Mouse (Mus musculus): ENCODE results near the gene Birc5.

Birc5 gene

DNA sequence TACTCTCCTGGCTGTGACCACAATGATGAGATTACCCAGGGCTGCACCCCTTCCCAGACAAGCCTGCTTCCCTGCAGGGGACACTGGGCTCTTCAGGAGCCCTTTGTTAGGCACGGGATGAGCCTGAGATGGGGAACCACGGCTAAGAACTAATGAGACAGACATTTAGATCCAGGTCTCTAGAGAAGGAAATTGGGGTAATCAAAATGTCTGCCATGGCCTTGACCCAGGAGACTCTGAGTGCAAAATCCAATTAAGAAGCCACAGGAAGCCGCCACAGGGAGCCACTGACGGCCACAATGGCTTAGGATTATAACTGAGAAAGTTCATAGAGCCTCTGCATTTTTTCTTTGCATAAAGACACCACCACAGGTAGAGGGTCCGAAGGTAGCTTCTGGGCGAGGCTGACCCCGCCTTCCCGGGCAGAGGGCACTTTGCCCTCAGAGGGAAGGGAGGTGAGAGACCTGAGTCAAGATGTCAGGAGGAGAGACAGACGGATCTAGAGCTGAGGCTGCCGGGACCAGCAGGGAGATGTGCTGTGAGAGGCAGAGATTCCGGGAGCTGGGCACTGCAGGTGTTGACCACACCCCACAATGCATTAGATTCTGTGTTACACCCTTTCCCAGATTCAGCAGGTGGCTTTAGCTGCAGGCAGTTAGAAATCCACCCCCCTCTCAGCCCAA is 14.3 kb downstream of the Birc5 start:
- no peak for TF ChIP-seq GATA4 (IDR thresholded peaks at IDR 0.05; ENCODE audit: insufficient replicate concordance, low read length)

DNA sequence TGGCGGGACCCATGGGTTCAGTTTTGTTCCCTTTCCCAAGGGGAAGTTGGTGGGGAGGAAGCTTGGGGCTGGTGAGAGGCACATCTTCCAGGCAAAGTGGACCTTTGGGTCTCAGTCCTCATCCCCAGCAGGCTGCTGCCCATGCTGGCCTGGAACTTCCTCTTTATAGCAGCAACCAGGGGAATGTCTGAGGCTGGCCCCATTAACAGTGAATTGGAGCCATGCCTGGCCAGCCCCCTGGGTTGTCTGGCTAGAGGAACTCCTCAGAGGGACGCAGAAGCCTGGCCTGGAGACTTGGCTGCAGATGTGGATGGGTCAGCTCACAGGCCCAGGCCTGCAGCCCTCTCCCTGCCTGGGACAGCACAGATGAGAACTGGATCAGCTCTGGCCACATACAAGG is 15.8 kb downstream of the Birc5 start:
- no peak for TF ChIP-seq GATA4 (IDR thresholded peaks at IDR 0.05; ENCODE audit: insufficient replicate concordance, low read length)

GRCm38 (mm10) chr11:117865988-117866387 is 16.9 kb downstream of the Birc5 start:
- no peak for TF ChIP-seq GATA4 (IDR thresholded peaks at IDR 0.05; ENCODE audit: insufficient replicate concordance, low read length)

- TF ChIP-seq GATA4 (IDR thresholded peaks at IDR 0.05; ENCODE audit: insufficient replicate concordance, low read length), result no peak
Measured at GRCm38 (mm10) chr11:117870688-117871365, 21.8 kb downstream of the Birc5 start.

DNA sequence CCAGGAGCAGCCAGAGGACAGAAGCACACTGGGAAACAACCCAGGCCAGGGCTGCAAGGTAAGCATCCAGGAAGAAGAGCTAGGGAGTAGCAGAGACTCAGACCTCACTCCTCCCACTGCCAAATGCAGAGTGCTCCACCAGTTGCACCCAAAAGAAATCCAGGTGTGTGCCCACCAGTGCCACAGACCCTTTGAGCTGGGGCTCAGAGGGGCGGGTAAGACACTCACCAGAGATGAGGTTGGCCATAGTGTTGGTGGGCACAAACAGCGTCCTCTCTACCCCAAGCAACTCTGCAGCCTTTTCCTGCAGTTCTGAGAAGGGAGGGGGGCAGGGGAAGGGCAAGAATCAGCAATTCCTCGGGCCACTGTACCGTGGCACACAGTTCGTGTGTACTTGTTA is 22.3 kb downstream of the Birc5 start:
- no peak for TF ChIP-seq GATA4 (IDR thresholded peaks at IDR 0.05; ENCODE audit: insufficient replicate concordance, low read length)

DNA sequence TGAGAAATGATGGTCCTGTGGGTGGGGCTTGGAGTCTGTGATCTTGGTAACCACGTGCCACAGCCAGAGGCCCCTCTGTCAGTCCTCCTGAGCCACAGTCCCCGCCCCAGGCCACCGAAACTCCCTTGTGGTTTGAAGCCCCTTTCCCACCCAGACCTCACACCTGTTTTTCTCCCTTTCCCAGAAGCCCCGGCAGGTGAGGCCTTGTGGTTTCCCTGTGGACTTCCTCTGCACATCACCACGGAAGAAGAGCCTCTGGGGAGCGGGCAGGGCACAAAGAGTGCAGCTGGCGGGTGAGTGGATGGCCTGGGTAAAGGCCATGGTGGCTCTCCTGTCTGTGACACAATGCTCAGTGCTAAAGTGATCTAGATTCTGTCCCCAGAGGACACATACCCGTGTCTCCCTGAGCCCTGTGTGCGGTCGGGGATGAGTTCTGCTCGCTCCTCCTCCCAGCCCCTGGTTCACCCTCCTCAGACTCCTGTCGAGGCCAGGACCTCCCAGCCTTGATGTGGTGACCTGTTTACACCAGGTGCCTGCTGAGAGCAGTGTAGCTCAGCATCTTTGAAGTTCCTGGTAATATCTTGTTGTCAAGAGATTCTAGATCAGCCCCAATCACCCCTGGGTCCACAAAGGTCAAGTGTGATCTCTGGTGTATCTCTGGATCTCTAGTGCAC is 23.0 kb downstream of the Birc5 start:
- TF ChIP-seq GATA4 (IDR thresholded peaks at IDR 0.05; ENCODE audit: insufficient replicate concordance, low read length), result no peak

GRCm38 (mm10) chr11:117872861-117873608 is 24.0 kb downstream of the Birc5 start, which contains the start of gene Tha1:
TSS of gene Tha1 (minus strand) at chr11:117873481.
- no peak for TF ChIP-seq GATA4 (IDR thresholded peaks at IDR 0.05; ENCODE audit: insufficient replicate concordance, low read length)

DNA sequence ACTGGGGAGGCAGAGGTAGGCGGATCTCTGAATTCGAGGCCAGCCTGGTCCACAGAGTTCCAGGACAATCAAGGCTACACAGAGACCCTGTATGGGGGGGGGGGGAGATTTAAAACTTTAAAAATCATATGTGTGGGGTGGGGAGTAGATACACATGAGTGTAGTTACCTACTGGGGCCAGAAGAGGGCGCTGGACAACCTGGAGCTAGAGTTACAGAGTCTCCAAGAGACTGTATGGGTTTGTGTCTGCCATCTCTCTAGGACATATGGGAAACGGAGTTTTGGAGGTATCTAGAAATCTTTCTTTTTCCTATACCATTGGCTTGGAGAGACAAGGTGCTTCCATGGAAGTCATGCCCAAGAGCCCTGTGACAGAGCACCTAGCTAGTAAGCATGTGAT is 25.4 kb downstream of the Birc5 start:
- TF ChIP-seq GATA4 (IDR thresholded peaks at IDR 0.05; ENCODE audit: insufficient replicate concordance, low read length), result no peak

DNA sequence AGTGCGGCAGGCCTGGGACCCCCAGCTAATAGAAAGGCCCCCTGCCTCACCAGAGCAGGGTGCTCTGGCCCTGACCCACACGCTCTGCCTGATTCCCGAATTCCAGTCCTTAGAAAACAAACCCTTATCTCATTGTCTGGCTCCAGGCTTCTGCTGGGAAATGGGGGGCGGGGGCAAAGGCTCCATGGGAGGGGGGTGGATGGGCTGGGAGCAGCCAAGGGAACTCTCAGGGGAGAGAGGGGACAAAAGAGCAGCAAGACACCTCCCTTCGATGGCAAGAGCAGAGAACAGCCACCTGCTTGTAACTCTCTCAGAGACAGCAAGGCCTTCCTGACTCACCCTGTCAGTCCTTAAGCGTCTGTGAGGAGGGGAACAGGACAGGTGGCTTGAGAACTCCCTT is 26.6 kb downstream of the Birc5 start:
- TF ChIP-seq GATA4 (IDR thresholded peaks at IDR 0.05; ENCODE audit: insufficient replicate concordance, low read length), result no peak

GRCm38 (mm10) chr11:117877917-117878745 is 29.1 kb downstream of the Birc5 start:
- TF ChIP-seq GATA4 (IDR thresholded peaks at IDR 0.05; ENCODE audit: insufficient replicate concordance, low read length), result peak; percentile 86; the same call in 1 of the 2 replicates

DNA sequence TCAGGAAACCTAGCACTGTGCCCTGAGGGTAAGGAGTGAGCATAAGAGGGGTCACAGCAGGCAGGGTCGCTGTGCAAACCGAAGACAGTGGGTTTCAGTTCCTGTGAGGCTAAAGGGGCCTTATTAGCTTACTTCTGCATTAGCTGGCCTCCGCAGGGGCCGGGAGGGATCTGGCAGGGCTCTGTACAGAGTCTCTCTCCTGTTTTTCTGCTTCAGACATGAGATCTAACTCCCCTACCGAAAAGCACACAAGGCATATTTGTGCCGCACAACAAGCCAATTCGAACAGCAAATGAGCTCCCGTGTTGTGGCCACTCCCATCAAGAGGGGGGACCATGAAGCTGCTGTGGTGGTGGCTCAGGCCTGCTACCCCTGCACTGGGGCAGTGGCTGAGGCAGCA is 29.8 kb downstream of the Birc5 start:
- TF ChIP-seq GATA4 (IDR thresholded peaks at IDR 0.05; ENCODE audit: insufficient replicate concordance, low read length), result no peak

DNA sequence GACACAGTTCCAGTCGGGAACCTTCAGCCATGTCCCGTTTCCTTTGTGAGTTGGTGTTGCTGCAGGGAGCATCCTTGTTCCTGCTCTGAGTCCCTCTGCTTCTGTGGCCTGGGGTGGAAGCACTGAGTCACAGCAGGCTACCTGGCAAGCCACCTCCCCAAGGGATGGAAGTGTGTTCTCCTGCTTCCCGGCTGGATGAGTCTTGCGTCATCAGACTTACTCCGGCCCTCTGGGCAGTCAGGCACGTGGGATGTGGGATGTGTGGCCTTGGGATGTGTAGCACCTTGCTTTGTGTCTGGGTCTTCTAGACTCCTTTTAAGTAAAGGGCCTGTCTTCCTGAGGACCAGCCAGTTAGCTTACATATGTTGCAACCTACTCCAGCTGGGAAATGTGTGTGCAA is 30.6 kb downstream of the Birc5 start:
- no peak for TF ChIP-seq GATA4 (IDR thresholded peaks at IDR 0.05; ENCODE audit: insufficient replicate concordance, low read length)

DNA sequence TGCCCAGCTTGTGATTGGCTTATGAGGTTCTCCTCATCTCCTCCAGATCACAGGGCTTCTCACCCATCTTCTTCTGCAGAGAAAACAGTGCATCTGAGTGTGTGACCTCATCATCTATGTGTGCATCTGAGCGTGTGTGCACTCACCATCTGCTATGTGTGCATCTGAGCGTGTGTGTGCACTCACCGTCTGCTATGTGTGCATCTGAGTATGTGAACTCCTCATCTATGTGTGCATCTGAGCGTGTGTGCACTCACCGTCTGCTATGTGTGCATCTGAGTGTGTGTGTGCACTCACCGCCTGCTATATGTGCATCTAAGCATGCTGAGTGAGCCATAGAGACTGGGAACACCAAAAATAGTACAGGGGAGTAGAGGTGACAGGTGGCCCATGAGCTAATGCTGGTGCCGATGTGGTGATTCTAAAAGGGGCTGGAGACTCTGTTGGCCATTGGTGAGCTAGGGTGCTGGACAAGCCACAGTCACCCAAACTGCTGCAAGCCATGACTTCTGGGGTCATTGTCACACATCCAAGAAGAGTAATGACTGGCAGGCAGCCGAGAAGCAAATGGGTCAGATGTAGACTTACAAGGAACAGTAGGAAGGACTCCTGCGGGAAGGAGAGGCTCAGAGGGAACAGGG is 31.4 kb downstream of the Birc5 start:
- no peak for TF ChIP-seq GATA4 (IDR thresholded peaks at IDR 0.05; ENCODE audit: insufficient replicate concordance, low read length)

GRCm38 (mm10) chr11:117880977-117881358 is 31.9 kb downstream of the Birc5 start:
- TF ChIP-seq GATA4 (IDR thresholded peaks at IDR 0.05; ENCODE audit: insufficient replicate concordance, low read length), result no peak

Measured in liver, adult (tissue).